Mouse (Mus musculus) midbrain, embryonic 14.5 days (tissue): ENCODE measurements around the gene Eps8l1. TPM values are rescaled to one million over a fixed set of nuclear protein-coding genes. Genes with fewer than 3 reads are reported as not detected.

Experiments
- ATAC-seq: fragments of 200-750 bp; cut with Nextera tagmentation; 2 replicates; pipeline ENCODE4 v1.8.0; 2017; ENCODE audit warnings: moderate number of reproducible peaks, moderate library complexity; ENCODE audit not compliant: low FRiP score, low TSS enrichment
- DNase-seq: peaks from one replicate; pipeline ENCODE4 v3.0.0-alpha.2; 2015
- H3K27ac ChIP-seq: fragments of 300-500 bp; sonication (generic); replicated peaks from 2 replicates; pipeline ENCODE4 v1.5.1; 2014; ENCODE audit warnings: mild to moderate bottlenecking, low read depth, low read length, moderate library complexity
- H3K27me3 ChIP-seq: fragments of 300-500 bp; sonication (generic); 2 replicates; pipeline ENCODE4 v1.6.1; 2014; ENCODE audit warnings: low read length, control low read depth, mixed read lengths; ENCODE audit not compliant: control insufficient read depth, insufficient read depth
- H3K36me3 ChIP-seq: fragments of 300-500 bp; sonication (generic); 2 replicates; pipeline ENCODE4 v1.6.1; 2014; ENCODE audit warnings: low read length, control low read depth; ENCODE audit not compliant: control insufficient read depth, insufficient read depth
- H3K4me1 ChIP-seq: fragments of 300-500 bp; sonication (generic); 2 replicates; pipeline ENCODE4 v1.6.1; 2014; ENCODE audit warnings: mild to moderate bottlenecking, antibody characterized with exemption, low read length, control low read depth; ENCODE audit not compliant: control insufficient read depth, insufficient read depth
- H3K4me2 ChIP-seq: fragments of 300-500 bp; sonication (generic); 2 replicates; pipeline ENCODE4 v1.6.1; 2014; ENCODE audit warnings: mild to moderate bottlenecking, low read length, moderate library complexity
- H3K4me3 ChIP-seq: fragments of 300-500 bp; sonication (generic); replicated peaks from 2 replicates; pipeline ENCODE4 v1.5.1; 2014; ENCODE audit warnings: low read depth, low read length
- H3K9ac ChIP-seq: fragments of 300-500 bp; sonication (generic); replicated peaks from 2 replicates; pipeline ENCODE4 v1.6.1; 2014; ENCODE audit warnings: mild to moderate bottlenecking, low read length, moderate library complexity
- H3K9me3 ChIP-seq: fragments of 300-500 bp; sonication (generic); 2 replicates; pipeline ENCODE4 v1.6.1; 2016; ENCODE audit warnings: low read length, control low read depth, mixed read lengths; ENCODE audit not compliant: control insufficient read depth
- WGBS: fragments of 180-500 bp; shearing (Covaris S2); extraction: QIAGEN DNeasy Blood & Tissue Kit; methylation state at CpG from one replicate; pipeline ENCODE4 v1.1.7; 2014; 5-methylcytosine and 5-hydroxymethylcytosine counted together
- polyA plus RNA-seq: library from polyadenylated mRNA; unstranded; fragments of >200 nt; fragmentation: Nextera tagmentation; extraction: Ambion mirVana; gene quantifications from 2 replicates; pipeline ENCODE4 v1.2.1, GENCODE M21; 2014

The Eps8l1 gene
- polyA plus RNA-seq, 1 experiment from 2014 or later: 9.1 TPM

DNA sequence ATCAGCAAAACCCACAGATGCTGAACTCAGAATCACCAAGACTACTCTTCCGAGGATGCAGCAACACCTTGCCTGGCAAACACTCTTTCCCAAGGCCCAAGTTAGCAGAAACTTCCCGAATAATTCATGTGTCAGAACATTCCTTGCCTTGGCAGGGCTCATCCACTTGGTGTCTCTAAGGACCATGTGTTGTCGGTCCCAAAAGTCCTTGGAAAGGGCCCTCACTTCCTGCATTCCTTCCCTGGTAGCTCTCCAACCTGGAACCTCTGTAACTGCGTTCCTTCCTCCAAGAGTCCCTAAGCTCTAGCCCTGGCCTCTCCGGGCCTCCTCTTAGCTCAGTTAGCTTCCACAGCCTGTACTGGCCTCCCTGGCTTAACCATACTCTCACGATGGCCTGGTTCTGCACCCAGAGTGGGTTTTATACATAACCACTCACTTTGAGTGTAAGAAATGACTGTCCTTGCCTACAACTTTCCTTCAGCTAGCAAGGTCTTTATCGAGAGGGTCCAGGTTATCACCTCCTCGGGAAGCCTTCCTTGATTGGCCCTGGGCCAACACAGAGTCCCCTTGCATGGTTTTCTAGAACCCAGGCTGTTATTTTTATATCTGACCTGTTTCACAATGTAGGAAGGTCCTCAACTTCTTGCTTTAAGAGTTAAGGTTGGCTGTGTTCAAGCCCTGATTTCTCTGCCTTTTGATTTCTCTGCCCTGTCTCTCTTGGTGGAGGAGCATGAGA is 51.2 kb downstream of the Eps8l1 start:
- ATAC-seq (no peak), DNase-seq (no peak)
- Histone ChIP-seq H3K4me2 (no peak overlapping the region), H3K27ac (no peak overlapping the region), H3K36me3 (no peaks in the 10 kb centered on the region), H3K9ac (no peak overlapping the region), H3K27me3 (no peaks in the 10 kb centered on the region; the same call in 1 of the 2 replicates), H3K9me3 (no peaks in the 10 kb centered on the region), H3K4me1 (0 out of 2 replicates have a peak, but pooled peaks cover 5% of the 10 kb centered on the region), H3K4me3 (no peak overlapping the region)
- WGBS: 88% methylated on average over 8 of the region's 8 CpGs

DNA sequence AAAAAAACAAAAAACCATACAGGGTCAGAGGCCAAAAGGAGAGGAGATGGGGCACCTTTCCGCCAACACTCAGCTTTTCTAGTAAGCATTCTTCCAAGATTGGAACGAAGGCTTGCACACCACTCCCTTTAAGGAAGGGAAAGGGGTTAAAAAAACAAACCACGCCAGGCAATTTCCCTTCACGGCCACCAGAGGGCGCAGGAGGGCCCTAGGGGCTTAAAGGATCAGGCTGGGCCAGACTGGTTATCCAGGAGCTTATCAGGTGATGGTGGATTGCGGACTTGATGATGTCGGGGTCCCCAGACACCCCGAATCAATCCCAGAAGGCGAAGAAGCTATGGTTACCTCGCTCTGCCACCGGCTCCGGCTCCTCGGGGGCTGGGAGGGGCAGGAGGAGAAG is 52.8 kb downstream of the Eps8l1 start:
- H3K27ac ChIP-seq: no peak overlapping the region
- DNase-seq: peak; percentile 64
- no peaks in the 10 kb centered on the region for H3K9me3 ChIP-seq
- 0 out of 2 replicates have a peak, but pooled peaks cover 5% of the 10 kb centered on the region for H3K4me1 ChIP-seq
- ATAC-seq: no peak
- no peaks in the 10 kb centered on the region; the same call in 1 of the 2 replicates for H3K27me3 ChIP-seq
- no peak overlapping the region for H3K4me3 ChIP-seq
- H3K36me3 ChIP-seq: no peaks in the 10 kb centered on the region
- H3K4me2 ChIP-seq: no peak overlapping the region
- WGBS: 26% methylated on average over 13 of the region's 13 CpGs
- no peak overlapping the region for H3K9ac ChIP-seq

DNA sequence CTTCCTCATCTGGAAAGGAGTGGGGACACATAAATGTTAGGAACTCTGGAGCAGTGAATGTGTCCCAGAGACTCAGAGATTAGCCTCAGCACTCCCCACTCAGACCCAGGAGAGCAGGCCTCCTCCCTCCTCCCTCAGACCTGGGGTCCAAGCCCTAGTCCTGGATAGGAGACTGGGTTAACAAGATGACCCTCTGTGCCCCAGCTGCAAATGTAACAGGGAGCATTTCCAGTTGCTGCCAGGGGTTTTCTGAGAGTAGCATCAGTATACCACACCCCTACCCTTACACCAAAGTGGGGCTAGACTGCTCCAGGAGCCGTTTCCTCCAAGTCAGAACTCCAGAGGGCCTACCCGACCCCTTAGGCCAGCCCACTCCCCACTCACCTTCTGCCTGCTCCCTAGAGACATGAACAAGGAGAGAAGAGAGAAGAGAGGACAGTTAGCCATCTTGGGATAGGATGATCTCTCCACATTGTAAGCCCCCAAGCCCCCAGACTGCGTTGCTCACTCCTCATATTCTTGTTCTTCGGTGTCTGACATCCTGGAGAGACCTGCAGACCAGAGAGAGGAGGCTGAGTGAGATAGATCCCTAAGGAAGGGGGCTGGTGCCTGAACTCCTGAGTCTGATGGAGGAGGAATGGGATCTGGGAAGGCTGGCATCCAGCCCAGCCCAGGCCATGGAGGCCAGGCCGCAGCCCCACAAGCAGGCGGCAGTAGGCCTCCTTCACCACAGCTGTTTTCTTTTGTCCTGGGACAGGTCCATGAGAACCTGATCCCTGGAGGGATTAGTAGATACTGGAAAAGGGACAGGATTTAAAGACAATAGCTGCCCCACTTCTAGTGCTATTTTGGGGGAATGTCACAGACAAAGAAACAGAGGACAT is 53.6 kb downstream of the Eps8l1 start:
- peak; percentile 16; the same call in 1 of the 2 replicates for ATAC-seq

DNA sequence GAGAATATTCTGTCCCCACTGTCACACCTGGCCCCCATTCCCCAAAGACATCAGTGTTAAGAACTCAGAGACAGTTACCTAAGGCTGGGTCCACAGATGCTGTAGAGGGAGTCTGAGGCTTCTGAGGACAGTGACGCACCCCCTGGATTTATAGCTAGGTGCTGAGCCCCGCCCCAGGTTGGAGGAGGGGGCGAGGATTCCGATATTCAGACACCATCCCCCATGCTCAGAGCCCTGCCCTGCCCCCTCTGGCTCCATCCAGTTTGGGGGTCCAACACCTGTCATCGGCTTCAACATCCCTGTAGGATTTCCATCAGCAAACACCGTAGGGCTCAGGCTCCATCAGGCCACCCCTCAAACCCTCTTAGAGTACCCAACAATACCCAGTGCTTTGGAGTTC is 55.4 kb downstream of the Eps8l1 start:
- Histone ChIP-seq H3K9me3 (no peaks in the 10 kb centered on the region), H3K9ac (no peak overlapping the region), H3K36me3 (no peaks in the 10 kb centered on the region), H3K27me3 (no peaks in the 10 kb centered on the region; the same call in 1 of the 2 replicates), H3K27ac (no peak overlapping the region), H3K4me2 (no peak overlapping the region), H3K4me1 (0 out of 2 replicates have a peak, but pooled peaks cover 5% of the 10 kb centered on the region), H3K4me3 (no peak overlapping the region)
- DNase-seq (no peak), ATAC-seq (no peak)
- 67% methylated on average over 6 of the region's 6 CpGs for WGBS

More for the DNA sequence above, 53.6 kb downstream of the Eps8l1 start:
- Histone ChIP-seq H3K4me2 (no peak overlapping the region), H3K4me1 (0 out of 2 replicates have a peak, but pooled peaks cover 5% of the 10 kb centered on the region), H3K4me3 (no peak overlapping the region), H3K9ac (no peak overlapping the region), H3K9me3 (no peaks in the 10 kb centered on the region), H3K27ac (peak overlapping the region; percentile 50; the same call in 1 of the 2 replicates), H3K27me3 (no peaks in the 10 kb centered on the region; the same call in 1 of the 2 replicates), H3K36me3 (no peaks in the 10 kb centered on the region)
- DNase-seq: no peak
- WGBS: 52% methylated on average over 6 of the region's 6 CpGs

DNA sequence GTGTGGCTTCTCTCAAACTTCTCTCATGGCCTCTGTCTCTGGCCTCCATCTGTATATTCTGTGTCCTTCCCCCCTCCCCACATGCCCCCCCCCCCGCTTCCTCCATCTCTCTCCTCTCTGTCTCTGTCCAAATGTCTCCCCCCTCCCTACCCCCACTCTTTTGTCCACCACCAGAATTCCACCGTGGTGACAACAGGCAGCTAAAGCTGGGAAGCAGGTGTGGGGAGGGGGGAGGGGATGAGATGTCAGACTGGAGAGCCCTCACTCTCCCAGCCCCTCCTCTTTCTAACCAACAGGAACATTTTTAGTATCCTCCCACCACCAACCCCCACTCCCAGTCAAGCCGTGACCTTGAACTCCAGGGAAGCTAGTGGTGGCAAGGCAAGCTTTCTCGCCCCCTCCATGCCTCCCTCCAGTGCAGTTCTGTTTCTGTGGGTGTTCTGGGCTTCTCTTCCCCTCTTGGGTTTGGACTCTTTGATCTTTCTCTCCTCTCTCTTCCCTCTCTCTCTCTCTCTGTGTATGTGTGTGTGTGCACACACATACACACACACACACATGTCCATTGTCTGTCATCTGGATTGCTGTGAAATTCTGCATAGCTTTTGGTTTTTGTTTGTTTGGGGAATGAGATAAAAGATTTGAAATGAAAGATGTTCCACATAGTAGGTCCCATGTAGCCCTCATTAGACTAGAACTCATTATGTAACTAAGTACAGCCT is 56.0 kb downstream of the Eps8l1 start, which contains the start of gene Tnnt1:
TSS of gene Tnnt1 (minus strand) at position 51 of the 719 bp plus-strand sequence.
- Histone ChIP-seq H3K9me3 (no peaks in the 10 kb centered on the region), H3K4me2 (no peak within 1 kb of the TSS), H3K36me3 (no peaks in the 10 kb centered on the region), H3K27ac (no peak within 1 kb of the TSS), H3K9ac (no peak within 1 kb of the TSS), H3K4me3 (no peak within 1 kb of the TSS), H3K27me3 (no peaks in the 10 kb centered on the region; the same call in 1 of the 2 replicates), H3K4me1 (0 out of 2 replicates have a peak, but pooled peaks cover 5% of the 10 kb centered on the region)
- DNase-seq (no peak), ATAC-seq (no peak)
- 8% methylated on average over 4 of the region's 4 CpGs for WGBS

DNA sequence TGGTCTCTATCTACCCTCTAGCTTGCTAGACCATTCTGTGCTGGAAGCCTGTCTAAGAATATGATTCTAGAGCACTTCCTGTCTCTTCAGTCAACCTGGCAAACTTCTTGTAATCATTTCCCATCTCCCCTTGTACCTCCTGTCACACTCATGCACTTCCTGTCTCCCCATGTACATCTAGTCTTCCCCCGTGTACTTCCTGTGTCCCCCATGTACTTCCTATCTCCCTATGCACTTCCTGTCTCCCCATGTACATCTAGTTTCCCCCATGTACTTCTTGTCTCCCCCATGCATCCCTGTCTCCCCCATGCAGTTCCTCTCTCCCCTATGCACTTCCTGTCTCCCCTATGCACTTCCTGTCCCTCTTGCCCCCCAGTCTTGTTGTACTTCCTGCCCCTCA is 58.0 kb downstream of the Eps8l1 start:
- Histone ChIP-seq H3K4me2 (no peak overlapping the region), H3K4me1 (0 out of 2 replicates have a peak, but pooled peaks cover 5% of the 10 kb centered on the region), H3K27ac (no peak overlapping the region), H3K9me3 (no peaks in the 10 kb centered on the region), H3K4me3 (no peak overlapping the region), H3K27me3 (no peaks in the 10 kb centered on the region), H3K9ac (no peak overlapping the region), H3K36me3 (no peaks in the 10 kb centered on the region)
- 81% methylated on average over 1 of the region's 1 CpGs for WGBS
- ATAC-seq: no peak
- no peak for DNase-seq

DNA sequence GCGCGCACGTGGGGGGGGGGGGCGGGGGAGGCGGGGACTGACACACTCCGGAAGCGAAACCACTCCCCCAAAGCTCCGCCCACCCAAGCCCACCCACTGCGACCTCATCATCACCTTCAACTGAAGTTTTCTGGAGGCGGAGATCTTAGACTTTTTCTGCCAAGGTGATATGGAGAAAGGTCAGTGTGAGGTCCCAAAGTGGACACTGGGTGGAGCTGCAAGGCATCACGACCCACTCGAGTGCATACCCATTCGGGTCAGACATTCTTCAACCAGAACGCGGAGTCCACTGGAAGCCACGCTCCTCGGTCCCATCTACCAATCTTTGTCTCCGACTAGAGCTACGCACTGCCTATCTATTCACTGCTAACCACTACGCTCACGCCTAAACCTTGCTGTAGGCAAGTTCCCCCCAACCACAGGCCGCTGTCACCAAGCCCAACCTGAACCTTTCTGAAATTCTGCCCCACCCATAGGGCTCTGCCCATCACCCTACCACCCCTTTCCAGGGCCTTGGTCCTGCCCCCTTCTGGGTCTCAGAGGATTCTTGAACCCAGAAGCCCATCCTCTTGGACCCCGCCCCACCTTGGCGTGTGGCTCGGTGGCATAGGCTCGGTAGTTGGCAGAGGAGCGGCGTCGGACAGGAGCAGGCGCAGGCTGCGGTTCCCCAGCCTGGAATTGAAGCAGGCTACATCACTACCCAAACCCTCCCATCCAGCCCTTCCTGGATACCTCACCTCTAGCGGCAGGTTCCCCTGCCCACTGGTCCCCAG is 60.9 kb downstream of the Eps8l1 start:
- Histone ChIP-seq H3K9me3 (no peaks in the 10 kb centered on the region), H3K4me3 (peak overlapping the region; percentile 13; the same call in 1 of the 2 replicates), H3K4me1 (peaks cover 5% of the 10 kb centered on the region; the same call in 1 of the 2 replicates), H3K9ac (no peak overlapping the region; the same call in 1 of the 2 replicates), H3K27ac (no peak overlapping the region), H3K4me2 (peak overlapping the region; percentile 48), H3K36me3 (no peaks in the 10 kb centered on the region), H3K27me3 (no peaks in the 10 kb centered on the region)
- 33% methylated on average over 32 of the region's 32 CpGs for WGBS
- ATAC-seq (no peak), DNase-seq (no peak)
